Mouse (Mus musculus) small intestine, adult 2 months (tissue): ENCODE results near the gene Taok3.

ENCODE experiments used
- CTCF ChIP-seq: fragments of 200-500 bp; IDR thresholded peaks from 2 replicates; pipeline ENCODE4 v1.5.1; 2012; ENCODE audit warnings: low read depth, mild to moderate bottlenecking, control low read depth, inconsistent platforms, low read length, moderate library complexity, mixed read lengths; ENCODE audit not compliant: insufficient replicate concordance, insufficient read length; ENCODE audit errors: extremely low read depth
- POLR2A ChIP-seq: fragments of 200-500 bp; IDR thresholded peaks from 2 replicates; pipeline ENCODE4 v1.6.1; 2012; ENCODE audit warnings: low read depth, mild to moderate bottlenecking, control low read depth, inconsistent platforms, low read length, moderate library complexity

- TF ChIP-seq CTCF = no peak
- TF ChIP-seq POLR2A = no peak
Measured at GRCm38 (mm10) chr5:117117241-117117640, 2.7 kb upstream of the Taok3 start.
